Mouse (Mus musculus) adrenal gland, postnatal 4 days (tissue): ENCODE results near the gene St8sia2. TPM values are rescaled to one million over a fixed set of nuclear protein-coding genes. Genes with fewer than 3 reads are reported as not detected.
"Not testable (repeated sequence)": the region's sequence is repeated elsewhere in the genome, so short reads cannot be mapped to it uniquely, and the experiment has no call there.

ENCODE experiments used
- DNase-seq, 2 experiments: peaks; one replicate each; pipeline ENCODE4 v3.0.0; 2021 to 2022; ENCODE audit warnings: low spot score in 2 of 2, mixed read lengths in 2 of 2
- total RNA-seq, 2 experiments: library from RNA; stranded (reverse); gene quantifications; 2 replicates each; pipeline ENCODE4 v1.2.3; 2021

St8sia2 gene
- total RNA-seq, 2 experiments from 2014 or later, result 5.9 to 7.1 TPM

DNA sequence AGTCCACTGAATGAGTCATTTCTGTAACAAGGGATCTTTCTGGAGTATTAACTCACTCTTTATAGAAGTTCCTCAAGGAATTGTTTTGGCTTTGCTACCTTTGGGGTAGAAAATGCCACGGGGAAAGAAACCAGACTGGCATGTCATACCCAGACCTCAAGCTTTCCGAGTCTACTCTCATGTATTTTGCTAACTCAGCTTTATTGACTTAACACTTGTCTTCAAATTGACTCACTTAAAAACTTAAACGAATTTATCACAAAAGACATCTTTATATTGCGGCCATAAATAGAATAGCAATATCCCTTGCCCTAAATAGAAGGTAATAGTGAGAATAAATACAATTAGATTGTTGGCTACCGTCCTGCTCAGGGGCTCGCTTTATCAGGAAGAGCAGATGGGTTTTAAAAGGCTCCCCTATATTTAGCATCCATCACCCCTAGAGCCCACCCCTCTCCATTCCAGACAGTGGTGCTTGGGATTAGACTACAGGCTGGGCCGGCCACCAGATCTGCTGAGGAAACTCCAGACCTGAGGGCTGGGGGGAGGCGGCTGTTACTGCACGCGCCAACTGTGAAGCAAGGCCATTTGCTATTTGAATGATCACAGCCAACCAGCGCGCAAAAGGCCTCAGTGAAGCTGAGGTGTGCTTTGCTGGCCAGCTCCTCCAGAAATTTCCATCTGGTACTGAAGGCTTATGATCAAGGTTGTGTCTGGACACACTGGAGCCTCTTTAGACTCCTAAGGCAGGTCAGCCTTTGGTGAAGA, 12.6 kb downstream of the St8sia2 start:
- DNase-seq, result no peak

- no peak for DNase-seq
These were observed 24.1 kb downstream of the St8sia2 start for GRCm38 (mm10) chr7:73989366-73989765.

GRCm38 (mm10) chr7:73972157-73972556, 41.3 kb downstream of the St8sia2 start:
- not testable (repeated sequence) for DNase-seq

DNA sequence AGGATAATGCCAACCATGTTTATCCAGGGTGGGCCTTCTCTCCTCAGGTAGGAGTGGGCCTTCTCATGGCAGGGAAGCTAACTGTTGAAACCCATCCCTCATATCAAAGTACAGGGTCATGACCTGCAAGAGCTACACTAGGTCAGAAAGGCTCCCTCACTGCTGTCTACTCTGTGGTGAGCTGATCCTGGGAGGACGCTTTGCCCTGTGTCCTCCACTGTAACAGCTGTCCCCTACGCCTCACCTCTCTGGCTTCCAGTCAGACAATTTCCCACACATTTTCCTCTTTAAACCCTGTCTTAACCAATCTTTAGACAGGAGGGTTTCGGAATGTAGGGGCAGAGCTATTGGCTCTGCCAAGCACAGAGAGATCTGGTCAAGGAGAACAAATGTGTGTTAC, 48.3 kb downstream of the St8sia2 start:
- no peak for DNase-seq

DNA sequence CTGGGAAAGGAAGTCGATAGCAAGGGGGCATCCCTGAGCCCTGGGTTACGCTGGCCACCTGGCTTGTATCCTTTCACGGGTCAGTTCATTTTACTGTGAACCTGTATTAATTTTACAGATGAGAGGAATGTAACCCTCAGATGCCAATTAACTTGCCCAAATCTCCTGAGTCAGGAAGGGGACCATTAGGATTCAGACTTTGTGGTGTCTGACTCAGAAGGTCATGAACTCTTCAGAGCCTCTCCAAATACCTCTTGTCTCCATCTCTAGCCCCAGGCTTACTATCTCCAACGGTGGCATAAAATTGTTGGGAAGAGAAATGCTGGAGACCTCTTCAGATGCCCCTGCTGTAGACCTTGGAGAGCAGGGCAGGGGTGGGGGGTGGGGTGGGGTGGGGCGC, 51.1 kb downstream of the St8sia2 start:
- no peak for DNase-seq

- no peak for DNase-seq
These were observed 59.0 kb downstream of the St8sia2 start for GRCm38 (mm10) chr7:73954441-73954840.

GRCm38 (mm10) chr7:73953131-73953530, 60.4 kb downstream of the St8sia2 start:
- no peak for DNase-seq

DNA sequence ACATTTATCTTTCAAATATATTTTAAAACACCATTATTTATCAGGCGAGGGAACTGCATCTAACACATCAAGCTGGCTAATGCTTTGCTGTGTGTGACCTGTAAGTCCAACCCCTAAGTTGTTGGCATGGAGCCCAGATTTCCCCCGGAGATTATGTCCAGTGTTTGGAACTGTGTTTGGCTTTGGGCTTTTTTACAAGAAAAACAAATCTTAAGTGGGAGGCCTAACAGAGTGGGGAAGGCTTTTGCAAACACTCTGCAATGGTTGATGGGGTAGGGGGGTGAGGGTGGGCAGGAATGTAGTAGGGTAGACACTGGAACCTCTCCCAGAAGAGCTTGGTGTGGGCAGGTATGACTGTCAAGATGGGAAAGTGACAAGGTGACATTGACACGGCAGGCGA, 71.8 kb downstream of the St8sia2 start:
- DNase-seq, result peak in 1 of 2 experiments; percentile 8

DNA sequence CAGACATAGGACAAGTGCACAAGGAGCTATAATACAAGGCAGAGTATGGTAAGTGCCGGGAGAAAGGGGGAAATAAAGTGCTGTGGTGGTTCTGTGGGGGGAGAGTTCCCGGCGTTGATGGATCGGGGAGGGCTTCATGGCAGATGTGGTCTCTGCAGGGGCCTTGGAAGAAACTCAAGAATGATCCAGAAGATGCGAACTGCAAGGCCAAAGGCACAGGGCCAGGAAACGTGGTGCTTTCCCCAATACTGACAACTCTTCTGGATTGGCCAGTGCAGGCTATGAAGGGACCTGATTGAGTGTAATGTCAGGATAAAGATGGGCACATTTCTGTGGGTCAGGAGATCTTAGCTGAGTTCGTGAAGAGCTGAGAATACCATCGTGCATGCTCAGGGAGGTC, 74.3 kb downstream of the St8sia2 start:
- DNase-seq, result no peak

GRCm38 (mm10) chr7:73938046-73938810, 75.3 kb downstream of the St8sia2 start:
- no peak for DNase-seq

DNA sequence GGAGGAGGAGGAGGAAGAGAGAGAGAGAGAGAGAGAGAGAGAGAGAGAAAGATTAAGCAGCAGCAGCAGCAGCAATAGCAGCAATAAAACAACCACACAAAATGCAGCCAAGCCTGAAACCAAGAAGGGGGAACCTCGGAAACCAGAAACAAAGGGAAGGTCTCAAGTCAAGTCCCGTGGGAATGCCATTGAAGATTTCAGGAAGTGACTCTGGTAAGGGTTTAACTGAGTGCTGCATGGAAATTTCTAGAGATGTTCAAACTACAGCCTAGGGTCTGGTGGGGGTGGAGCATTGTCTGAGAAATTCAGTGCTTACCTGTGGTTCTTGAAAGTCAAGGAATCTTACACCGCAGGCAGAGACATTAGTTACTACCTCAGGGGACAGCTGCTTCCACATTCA, 77.4 kb downstream of the St8sia2 start:
- DNase-seq, result no peak

DNA sequence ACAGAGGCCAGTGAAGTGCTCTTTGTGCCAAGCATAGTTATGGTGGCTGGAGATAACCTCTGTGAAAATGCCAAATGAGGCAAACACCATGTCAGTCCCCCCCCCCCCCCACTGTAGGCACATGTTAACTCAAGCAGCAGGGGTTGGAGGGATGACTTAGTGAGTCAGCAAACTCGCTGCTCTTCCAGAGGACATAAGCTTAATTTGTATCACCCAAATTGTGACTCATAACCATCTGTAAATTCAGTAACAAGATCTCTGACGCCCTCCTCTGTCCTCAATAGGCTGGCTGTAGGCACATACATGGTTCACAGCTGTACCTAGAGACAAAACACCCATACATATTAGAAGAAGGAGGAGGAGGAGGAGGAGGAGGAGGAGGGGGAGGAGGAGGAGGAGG, 77.8 kb downstream of the St8sia2 start:
- DNase-seq, result no peak

GRCm38 (mm10) chr7:73933036-73933435, 80.5 kb downstream of the St8sia2 start:
- no peak for DNase-seq

DNA sequence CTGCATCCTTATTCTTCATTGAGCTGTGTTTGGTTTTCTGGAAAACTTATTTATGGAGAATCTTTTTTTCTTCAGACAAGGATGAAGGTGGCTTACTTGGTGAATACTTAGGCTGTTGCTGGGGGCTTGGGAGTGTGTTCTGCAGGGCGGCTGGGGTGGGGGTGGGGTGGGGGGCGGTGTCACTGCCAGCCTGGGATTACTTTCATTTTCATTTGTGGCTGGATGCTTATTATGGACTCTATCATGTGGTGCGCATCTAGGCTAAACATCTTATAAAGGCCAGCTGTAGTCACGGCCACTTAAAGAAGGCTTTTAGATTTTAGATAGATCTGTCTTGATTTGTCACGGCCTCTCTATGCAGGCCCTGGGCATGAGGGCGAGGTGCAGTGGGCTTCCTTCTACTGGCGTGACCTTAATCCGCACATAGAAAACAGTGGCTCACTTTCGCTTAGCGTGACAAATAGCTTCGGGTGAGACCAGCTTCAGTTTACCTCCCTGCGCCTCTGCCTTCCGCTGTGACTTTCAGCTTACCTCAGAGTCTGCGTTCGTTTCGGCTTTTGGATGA, 92.5 kb downstream of the St8sia2 start:
- DNase-seq, result no peak

DNA sequence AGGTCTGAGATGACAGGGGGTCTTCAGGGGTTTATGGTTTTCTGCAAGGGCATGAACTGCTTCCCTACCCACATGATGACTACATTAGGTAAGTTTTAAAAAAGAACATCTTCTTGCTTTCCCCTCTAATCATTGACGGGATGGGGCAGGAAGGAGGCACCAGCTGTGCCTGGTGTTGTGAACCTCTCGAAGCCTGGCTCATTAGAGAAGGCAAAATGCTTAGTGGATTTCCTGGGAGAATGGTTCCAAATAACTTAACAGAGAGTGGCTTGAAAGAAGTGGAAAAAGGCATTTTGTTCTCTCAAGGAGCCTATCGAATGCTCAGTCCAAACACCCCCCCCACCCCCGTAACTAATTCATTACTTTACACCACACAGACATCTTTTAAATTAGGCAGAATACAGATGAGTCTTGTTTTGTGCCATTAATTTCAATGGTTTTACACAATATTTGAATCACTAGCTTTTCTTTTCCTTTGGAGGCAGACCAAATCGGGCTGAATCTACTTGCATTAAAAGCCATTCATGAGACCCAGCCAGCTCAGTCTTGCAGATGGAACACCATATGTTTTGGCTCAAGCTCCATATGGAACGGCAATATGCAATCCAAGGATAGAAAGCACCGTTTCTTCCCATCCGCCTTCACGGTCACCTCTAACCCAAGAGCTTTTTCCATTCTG, 95.7 kb downstream of the St8sia2 start:
- no peak for DNase-seq

DNA sequence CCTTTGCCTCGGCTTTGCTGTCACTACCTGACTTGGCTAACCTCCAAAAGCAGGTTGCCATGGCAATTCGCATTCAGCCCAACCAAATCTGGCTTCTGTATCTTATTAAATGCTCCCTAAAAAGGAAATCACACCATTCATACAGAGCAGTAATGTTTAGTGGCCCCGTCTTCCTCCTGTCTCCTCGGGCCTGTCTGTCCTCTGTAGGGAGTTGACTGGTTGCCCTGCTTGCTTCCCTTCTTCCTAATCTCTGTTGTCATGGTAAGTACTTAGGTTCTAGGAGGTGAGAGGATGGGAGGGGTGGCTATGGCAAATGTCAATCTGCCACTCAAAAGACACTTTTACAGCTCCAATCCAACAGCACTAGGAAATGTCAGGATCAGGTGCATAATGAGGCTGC, 101.6 kb downstream of the St8sia2 start:
- DNase-seq, result no peak

- DNase-seq, result no peak
These were observed 102.6 kb downstream of the St8sia2 start for GRCm38 (mm10) chr7:73910843-73911242.

GRCm38 (mm10) chr7:73909432-73910205, 103.9 kb downstream of the St8sia2 start:
- DNase-seq, result no peak

- DNase-seq, result no peak
These were observed 119.0 kb downstream of the St8sia2 start for GRCm38 (mm10) chr7:73894506-73894905.

GRCm38 (mm10) chr7:73891830-73892229, 121.7 kb downstream of the St8sia2 start:
- DNase-seq, result no peak
